Mouse (Mus musculus): ENCODE measurements around the gene Olfr99.

- TF ChIP-seq CTCF (conservative IDR thresholded peaks at IDR 0.05; ENCODE audit: low read length) (no peak), NANOG (IDR thresholded peaks at IDR 0.05; ENCODE audit: borderline replicate concordance, low read length) (no peak)
Measured at GRCm38 (mm10) chr17:37242198-37242597, 41.1 kb downstream of the Olfr99 start.
